Mouse (Mus musculus) brain, adult 2 months (tissue): ENCODE measurements around the gene Exoc7.

ENCODE experiments used
- DNase-seq: peaks from one replicate; pipeline ENCODE4 v3.0.0; 2011; ENCODE audit warnings: low read depth, low spot score

The Exoc7 gene

DNA sequence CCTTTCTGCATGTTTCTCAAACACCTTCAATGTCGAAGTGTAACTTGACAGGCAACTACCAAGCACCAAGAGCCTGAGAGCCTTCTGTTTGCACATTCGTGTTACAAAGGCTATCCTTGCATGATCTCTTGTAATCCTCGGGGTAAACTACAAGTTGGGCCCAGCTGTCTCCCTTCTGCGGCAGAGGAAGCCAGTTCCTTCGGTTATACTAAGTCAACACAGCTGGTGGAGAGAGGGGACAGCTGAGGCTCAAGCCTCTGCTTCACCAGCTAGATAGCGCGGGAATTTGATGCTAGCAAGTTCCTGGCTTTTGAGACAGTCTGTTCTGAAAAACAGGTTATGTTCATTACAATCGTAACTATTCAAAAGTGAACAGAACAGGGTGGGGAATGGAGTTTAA is 5.3 kb upstream of the Exoc7 start:
- no peak for DNase-seq

DNA sequence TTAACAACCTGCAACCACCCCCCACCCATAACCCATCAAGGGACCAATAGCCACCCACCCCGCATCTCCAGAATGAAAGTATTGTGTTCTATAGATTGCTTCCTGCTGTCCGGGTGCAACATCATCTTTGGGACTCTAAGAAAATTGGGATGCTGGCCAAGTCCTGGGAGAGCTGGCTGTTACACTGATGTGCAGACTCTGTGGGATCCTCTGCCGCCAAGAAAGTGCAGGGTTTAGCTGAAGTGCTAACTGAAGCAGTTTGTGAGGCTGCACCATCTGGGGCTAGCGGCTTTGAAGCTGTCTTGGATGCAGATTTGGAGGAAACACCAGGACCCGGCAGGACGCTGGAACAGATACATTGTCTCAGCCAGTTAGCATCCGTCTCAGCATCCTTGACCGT is 4.1 kb upstream of the Exoc7 start:
- peak; percentile 72 for DNase-seq

- DNase-seq, result no peak
Measured at GRCm38 (mm10) chr11:116309601-116310000, 2.6 kb upstream of the Exoc7 start.

GRCm38 (mm10) chr11:116307762-116308531 is 914 bp upstream of the Exoc7 start:
- DNase-seq, result no peak

DNA sequence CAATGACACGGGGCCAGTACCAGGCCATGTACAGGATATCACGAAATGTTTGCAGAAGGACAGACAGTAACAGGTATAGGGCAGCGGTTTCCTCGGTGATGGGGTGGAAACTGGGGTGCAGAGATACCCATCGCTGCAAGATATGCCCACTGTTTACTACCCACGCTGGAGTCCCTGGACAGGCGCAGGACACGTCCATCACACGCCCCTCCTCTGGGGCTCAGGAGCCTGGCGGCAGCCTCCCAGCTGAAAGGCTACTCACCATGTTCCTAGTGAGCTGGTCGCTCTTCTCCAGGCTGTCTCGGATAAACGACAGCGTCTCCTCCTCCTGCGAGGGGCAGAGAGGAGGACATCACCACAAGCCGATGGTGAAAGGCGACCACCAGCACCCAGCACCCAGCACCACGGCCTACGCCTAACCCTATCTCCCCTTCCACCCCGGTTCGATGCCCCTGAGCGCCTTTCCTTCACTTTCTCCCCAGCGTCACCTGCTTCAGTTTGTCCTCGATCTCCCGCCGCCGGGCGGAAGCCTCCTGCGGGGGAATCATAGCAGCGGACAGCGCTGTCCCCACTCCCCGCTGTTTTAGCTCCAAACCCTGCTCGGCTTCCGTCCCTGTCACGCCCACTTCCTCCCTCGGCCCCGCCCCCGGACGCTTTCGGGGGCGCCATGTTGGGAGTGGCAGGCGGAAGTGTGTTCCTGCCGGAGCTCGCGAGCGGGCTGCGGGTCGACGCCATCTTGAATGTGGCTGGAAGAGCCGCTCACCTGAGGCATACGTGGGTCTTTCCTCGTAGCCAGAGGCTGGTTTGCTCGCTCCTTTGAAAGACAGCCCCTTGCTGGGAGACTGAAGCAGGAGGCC is 679 bp downstream of the Exoc7 start:
- peak; percentile 97 for DNase-seq

GRCm38 (mm10) chr11:116305423-116305822 is 1.6 kb downstream of the Exoc7 start:
- no peak for DNase-seq

DNA sequence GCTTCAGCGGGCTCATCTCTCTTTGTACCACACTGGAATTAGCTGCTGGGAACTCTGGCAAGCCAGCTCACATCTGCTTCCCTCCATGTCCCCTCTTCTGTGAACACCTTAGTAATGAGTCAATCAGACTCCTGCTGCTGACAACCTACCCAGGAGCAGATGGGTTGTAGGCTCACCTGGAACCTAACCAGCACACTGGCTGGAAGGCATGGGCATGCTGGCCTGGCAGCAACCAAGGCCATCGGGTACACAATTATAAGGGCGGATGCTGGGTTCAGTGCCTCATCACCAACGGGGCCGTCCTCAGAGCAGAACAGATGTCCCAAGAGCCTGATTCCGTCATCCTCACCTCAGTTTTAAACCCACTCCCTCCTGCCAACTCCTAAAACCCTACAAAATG is 8.4 kb downstream of the Exoc7 start:
- peak; percentile 94 for DNase-seq

DNA sequence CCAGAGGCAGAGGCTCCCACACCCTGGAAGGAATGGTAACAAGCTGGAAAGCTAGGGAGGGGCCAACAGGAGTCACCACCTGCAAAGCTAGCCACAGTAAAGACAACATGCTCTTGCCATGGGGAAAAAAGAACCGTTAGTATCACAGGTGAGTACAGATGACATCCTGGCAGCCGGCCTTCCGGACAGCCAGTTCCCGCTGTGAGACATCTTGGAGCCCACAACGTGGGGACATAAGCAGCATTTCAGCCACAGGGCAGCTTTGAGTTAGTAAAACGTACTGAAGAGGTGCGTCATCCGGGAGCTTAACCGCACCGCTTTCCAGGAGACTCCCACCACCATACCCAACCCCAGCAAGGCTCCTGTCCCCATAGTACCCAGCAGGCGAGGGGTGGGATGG is 8.8 kb downstream of the Exoc7 start:
- peak; percentile 75 for DNase-seq

- no peak for DNase-seq
Measured at GRCm38 (mm10) chr11:116297017-116297416, 10.0 kb downstream of the Exoc7 start.

GRCm38 (mm10) chr11:116296191-116296734 is 10.8 kb downstream of the Exoc7 start:
- peak; percentile 44 for DNase-seq

- DNase-seq, result peak; percentile 71
Measured at GRCm38 (mm10) chr11:116294319-116294718, 12.7 kb downstream of the Exoc7 start.

DNA sequence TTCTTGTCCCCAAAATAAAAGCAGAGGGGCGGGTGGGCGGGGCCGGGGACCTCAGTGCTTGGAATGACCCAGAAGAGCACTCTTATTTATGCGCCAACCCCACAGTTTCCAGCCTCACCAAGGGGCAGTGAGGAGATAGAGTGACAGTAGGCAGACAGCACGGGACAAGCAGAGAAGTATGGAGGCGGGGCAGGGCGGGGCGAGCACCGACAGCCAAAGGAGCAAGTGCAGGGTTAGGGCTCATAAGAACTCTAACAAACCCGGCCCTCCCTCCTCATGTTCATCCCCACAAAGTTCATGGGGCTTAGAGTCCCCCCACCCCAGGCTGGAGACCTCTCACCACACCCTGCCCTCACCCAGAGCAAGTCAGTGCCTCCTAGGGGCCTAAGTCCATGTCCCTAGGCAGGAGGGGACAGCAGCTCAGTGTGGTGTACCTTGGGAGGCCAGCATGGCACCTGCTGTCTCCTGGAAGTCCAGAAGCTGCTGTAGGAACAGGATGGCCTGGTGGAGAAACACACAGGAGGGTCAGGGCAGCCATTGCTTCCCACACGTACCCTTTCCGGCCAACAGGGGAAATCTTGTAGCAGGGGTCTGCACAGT is 13.4 kb downstream of the Exoc7 start:
- no peak for DNase-seq

DNA sequence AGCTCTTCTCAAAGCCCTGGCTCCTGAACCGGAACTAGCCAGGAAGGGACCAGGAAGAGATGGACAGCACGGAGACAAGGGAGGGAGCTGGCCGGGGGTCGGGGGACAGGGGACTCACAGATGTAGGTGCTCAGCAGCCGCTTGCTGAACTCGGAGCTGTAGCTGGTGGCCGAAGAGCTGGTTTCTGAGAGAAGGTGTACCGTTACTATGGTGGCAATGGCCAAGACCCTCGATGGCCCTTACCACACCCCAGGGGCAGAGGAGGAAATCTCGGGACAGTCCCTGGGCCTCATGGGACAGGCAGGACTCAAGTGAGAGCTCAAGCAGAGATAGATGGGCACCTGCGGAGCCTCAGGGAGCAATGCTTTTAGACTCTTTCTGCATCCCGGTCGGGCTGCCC is 14.6 kb downstream of the Exoc7 start:
- DNase-seq, result no peak

DNA sequence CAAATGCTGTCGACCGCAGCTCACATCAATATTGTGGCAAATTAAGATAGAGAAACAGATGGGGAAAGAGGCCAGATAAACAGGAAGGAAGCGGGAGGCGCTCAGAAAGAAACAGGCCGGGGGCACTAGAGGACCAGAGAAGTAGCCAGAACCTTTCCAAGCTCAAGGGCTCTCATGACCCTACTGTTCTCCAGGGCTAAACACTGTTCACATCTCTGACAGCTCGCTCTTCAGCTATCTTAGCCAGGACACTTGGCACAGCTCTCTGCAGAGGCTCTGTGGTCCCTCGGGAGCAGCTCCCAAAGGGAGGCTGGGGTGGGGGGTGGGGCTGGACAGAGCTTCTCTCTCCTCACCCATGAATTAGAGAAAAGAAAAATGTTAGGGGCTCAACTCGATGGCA is 16.5 kb downstream of the Exoc7 start:
- no peak for DNase-seq

DNA sequence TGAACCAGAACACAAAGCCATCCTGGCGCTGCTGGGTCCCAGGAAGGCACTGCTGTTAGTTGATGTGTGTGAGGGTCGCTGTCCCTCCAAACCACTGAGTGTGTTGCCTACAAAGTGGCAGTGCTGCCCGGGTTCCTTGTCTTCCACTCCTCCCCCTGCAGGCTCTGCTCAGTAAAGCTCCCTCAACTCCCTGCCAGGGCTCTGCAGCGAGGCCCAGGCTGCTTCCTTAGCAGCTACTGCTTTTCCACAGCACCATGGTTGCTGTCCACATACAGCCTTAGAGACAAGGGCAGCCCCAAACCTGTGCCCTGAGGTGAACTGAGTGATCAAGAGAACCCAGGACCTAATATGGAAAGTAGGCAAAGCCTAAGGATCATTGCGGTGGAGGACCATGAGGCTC is 19.7 kb downstream of the Exoc7 start:
- DNase-seq, result no peak

GRCm38 (mm10) chr11:116285770-116286191 is 21.3 kb downstream of the Exoc7 start:
- DNase-seq, result no peak

DNA sequence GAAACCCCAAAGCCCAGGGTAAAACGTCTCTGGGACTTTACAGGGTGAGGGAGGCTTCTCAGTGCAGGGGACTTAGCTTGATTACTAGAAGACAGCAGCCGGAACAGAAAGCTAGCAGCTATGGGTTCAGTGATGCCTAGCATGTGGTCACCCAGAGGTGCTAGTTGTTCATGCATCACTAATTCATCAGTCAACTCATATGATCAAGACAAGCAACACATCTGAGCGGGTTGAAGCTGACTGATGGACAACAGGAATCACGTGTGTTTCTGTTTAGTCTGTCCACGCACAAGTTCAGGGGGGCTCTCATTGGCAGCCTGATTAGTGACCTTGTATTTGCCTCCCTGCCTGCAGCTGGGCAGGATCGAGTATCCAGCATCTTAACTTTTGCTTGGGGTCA is 23.1 kb downstream of the Exoc7 start:
- DNase-seq, result no peak

DNA sequence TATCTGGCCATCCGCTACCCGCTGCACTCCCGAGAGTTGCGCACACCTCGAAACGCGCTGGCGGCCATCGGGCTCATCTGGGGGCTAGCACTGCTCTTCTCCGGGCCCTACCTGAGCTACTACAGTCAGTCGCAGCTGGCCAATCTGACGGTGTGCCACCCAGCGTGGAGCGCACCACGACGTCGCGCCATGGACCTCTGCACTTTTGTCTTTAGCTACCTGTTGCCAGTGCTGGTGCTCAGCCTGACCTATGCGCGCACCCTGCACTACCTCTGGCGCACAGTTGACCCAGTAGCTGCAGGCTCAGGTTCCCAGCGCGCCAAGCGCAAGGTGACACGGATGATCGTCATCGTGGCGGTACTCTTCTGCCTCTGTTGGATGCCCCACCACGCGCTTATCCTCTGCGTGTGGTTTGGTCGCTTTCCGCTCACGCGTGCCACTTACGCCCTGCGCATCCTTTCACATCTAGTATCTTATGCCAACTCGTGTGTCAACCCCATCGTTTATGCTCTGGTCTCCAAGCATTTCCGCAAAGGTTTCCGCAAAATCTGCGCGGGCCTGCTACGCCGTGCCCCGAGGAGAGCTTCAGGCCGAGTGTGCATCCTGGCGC is 24.0 kb downstream of the Exoc7 start:
- no peak for DNase-seq

DNA sequence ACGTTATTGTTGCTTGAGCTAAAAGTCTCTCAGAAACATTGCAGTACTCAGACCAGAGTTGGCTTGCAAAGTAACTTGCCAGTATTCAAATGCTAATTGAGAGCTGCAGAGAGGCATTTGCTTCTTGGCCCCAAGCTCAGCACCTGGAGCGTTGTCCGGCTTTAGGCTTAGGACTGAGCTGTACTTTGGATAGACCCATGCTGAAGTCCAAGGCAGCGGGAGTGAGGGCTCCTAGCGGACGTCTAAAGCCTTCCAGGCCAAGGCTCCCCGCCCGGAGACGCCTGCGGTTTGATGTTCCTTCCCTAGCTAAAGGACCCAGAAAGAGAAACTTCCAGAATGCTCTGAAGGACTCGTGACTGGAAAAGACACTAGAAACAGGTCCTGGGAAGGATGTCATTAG is 24.9 kb downstream of the Exoc7 start:
- no peak for DNase-seq

GRCm38 (mm10) chr11:116281671-116282070 is 25.4 kb downstream of the Exoc7 start:
- no peak for DNase-seq

DNA sequence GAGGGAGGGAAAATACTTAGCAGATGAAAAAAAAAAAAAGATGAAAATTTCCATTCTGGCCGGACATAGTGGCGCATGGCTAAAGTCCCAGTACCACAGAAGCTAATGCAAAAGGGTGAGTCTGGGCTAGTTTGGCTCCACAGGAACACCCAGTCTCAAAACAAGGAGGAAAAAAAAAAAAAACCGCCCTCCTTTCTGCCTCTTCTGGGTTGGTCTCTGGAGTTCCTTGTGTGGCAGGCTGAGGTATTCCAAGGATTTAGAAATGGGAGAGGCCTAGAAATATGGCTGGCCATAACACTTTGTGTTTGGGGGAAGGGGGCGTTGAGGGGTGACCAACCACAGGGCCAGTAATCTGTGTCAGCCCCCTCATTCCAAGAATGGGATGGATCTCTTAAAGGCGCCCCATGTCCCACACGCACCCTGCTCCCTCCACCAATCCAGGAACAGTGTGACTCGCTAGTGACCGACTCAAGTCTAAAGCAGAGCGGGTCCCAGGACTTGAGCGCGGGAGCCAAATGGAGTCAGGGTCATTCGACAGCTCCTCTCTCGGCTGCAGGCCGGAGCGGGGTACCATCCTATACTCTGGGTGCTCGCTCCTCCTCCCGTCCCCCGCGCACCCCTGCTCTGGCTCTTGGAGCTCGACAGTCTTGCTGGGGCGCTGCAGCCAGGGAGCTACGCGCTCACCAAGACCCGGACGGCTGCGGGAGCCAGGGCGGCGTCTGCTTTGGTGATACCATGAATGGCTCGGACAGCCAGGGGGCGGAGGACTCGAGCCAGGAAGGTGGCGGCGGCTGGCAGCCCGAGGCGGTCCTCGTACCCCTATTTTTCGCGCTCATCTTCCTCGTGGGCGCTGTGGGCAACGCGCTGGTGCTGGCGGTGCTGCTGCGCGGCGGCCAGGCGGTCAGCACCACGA is 26.0 kb downstream of the Exoc7 start, which contains the start of gene Galr2:
TSS of gene Galr2 (plus strand) at position 189 of the 913 bp plus-strand sequence.
- DNase-seq, result no peak
